Mouse (Mus musculus) heart, embryonic 13.5 days (tissue): ENCODE results near the gene Jag2. TPM values are rescaled to one million over a fixed set of nuclear protein-coding genes. Genes with fewer than 3 reads are reported as not detected.

ENCODE experiments used
- ATAC-seq: fragments of 200-750 bp; cut with Nextera tagmentation; 2 replicates; pipeline ENCODE4 v1.8.0; 2017; ENCODE audit warnings: moderate TSS enrichment; ENCODE audit not compliant: insufficient number of reproducible peaks, low FRiP score, low TSS enrichment; ENCODE audit errors: extremely low read depth
- H3K27ac ChIP-seq: fragments of 300-500 bp; sonication (generic); replicated peaks from 2 replicates; pipeline ENCODE4 v1.5.1; 2015; ENCODE audit warnings: moderate library complexity, mild to moderate bottlenecking, inconsistent platforms
- H3K27me3 ChIP-seq: fragments of 300-500 bp; sonication (generic); replicated peaks from 2 replicates; pipeline ENCODE4 v1.6.1; 2015; ENCODE audit warnings: mild to moderate bottlenecking, inconsistent platforms
- H3K36me3 ChIP-seq: fragments of 300-500 bp; sonication (generic); 2 replicates; pipeline ENCODE4 v1.6.1; 2015; ENCODE audit warnings: mild to moderate bottlenecking, inconsistent platforms
- H3K4me1 ChIP-seq: fragments of 300-500 bp; sonication (generic); 2 replicates; pipeline ENCODE4 v1.6.1; 2015; ENCODE audit warnings: inconsistent platforms
- H3K4me2 ChIP-seq: fragments of 300-500 bp; sonication (generic); 2 replicates; pipeline ENCODE4 v1.6.1; 2015; ENCODE audit warnings: inconsistent platforms, mild to moderate bottlenecking, moderate library complexity
- H3K4me3 ChIP-seq: fragments of 300-500 bp; sonication (generic); 2 replicates; pipeline ENCODE4 v1.5.1; 2015; ENCODE audit warnings: moderate library complexity, mild to moderate bottlenecking, inconsistent platforms
- H3K9ac ChIP-seq: fragments of 300-500 bp; sonication (generic); 2 replicates; pipeline ENCODE4 v1.6.1; 2015; ENCODE audit warnings: inconsistent platforms, mild to moderate bottlenecking, moderate library complexity
- H3K9me3 ChIP-seq: fragments of 300-500 bp; sonication (generic); 2 replicates; pipeline ENCODE4 v1.6.1; 2016; ENCODE audit warnings: inconsistent platforms
- WGBS: fragments of 180-500 bp; shearing (Covaris S2); methylation state at CpG from one replicate; pipeline ENCODE4 v1.1.7; 2015; ENCODE audit warnings: mixed read lengths; 5-methylcytosine and 5-hydroxymethylcytosine counted together
- polyA plus RNA-seq: library from polyadenylated mRNA; unstranded; fragments of >200 nt; fragmentation: Nextera tagmentation; extraction: Ambion mirVana; gene quantifications from 2 replicates; pipeline ENCODE4 v1.2.1, GENCODE M21; 2015

Gene Jag2
- polyA plus RNA-seq, 1 experiment from 2014 or later, result 2.5 TPM

DNA sequence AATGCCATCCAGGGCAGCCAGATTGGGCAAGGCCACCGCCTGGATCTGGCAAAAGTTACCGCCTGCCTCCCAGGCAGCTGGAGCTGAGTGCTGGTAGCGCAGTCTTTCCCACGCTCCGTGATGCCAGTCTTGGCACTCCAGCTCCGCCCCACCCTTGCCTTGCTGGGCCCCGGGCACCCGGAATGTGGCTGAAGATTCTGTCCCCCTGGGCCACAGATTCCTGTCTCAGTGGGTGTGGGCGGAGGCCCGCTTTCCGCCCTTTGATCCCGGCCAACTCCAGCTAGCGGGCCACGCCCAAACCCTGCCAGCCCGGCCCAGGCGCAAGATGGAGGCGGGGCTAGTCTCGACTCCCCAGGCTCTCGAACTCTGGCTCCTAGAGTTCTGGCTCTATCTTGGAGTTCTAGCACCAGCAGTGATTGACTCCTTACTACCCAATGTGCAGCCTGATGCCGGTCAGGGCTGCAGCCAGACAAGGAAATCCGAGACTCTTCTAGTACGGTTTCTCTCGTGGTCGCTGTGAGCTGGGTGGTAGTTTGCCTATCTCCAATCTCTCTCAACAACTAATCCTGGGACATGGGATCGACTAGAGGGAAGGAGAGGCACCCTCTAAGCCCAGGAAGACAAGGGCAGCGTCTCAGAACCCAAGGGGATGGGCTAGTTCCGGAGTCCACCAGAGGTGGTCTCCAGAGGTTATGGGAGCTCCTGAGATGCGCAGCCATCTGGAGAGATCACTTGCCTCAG is 53.1 kb downstream of the Jag2 start:
- no peak for ATAC-seq
- no peak overlapping the region for H3K9ac ChIP-seq
- WGBS, result 6% methylated on average over 28 of the region's 28 CpGs

DNA sequence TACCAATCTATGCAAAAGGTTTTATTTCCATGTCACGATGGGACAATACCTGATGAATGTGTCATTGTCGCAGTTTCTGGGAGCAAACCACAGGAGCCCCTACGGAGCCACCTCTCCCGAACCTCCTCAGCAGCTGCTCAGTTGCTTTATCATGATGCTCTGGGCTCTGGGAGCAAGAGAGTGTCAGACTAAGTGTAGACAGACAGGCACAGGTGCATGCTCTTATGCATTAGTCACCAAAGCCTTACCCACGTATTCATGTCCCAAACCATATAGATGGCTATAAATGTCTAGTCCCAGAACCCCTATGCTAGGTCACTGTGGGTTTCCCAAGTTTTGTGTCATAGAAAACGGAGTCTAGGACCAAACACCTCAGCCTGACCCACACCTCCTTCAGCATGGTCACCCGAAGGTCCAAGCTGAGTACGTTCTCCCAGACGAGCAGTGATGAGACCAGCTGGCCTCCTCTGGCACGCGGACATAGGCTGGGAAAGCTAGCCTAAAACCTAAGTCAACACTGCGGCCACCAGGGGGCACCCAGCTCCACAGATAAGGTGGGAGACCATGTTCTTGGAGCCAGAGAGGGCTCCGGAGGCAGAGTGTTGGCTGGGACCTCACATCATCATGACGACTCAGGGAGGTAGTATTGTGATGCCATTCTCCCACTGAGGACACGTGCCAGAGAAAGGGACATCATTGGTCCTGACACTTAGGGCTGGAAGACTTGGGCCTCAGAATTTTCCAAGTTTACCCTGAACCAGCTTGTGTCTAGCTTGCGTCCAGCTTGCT is 54.2 kb downstream of the Jag2 start:
- H3K9me3 ChIP-seq, result no peaks in the 10 kb centered on the region
- no peaks in the 10 kb centered on the region for H3K36me3 ChIP-seq
- peaks cover 39% of the 10 kb centered on the region for H3K4me1 ChIP-seq
- no peak overlapping the region for H3K4me2 ChIP-seq
- WGBS, result 18% methylated on average over 16 of the region's 16 CpGs
- no peak for ATAC-seq
- no peak overlapping the region for H3K27ac ChIP-seq
- no peak overlapping the region for H3K4me3 ChIP-seq
- peaks cover 99% of the 10 kb centered on the region for H3K27me3 ChIP-seq
- H3K9ac ChIP-seq, result no peak overlapping the region

More for the DNA sequence above, 53.1 kb downstream of the Jag2 start:
- Histone ChIP-seq H3K9me3 (no peaks in the 10 kb centered on the region), H3K36me3 (no peaks in the 10 kb centered on the region), H3K27me3 (peaks cover 98% of the 10 kb centered on the region), H3K4me2 (peak overlapping the region; percentile 82), H3K4me1 (peaks cover 36% of the 10 kb centered on the region), H3K27ac (no peak overlapping the region), H3K4me3 (peak overlapping the region; percentile 52)

DNA sequence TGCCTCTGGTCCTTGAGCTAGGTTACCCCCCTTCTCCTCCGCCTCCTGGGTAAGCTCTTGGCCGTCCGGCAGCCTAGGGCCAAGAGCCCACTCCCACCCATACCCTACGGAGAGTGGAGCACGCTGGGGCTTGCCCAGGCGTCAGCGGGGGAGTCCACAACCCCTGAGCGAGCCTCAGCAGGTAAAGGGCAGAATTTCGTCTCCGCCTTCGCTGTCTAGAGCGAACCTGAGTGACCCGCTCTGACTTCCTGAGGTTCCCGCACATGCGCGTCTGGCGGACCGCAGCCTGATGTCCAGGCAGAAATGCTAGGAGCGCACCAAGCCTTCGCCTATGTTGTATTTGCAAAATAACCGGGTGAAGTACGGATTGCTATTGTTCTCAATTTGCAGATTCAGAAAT is 55.4 kb downstream of the Jag2 start:
- Histone ChIP-seq H3K4me2 (peak overlapping the region; percentile 63), H3K36me3 (no peaks in the 10 kb centered on the region), H3K27me3 (peaks cover 93% of the 10 kb centered on the region), H3K27ac (no peak overlapping the region), H3K4me3 (peak overlapping the region; percentile 36), H3K9ac (peak overlapping the region; percentile 68), H3K4me1 (peaks cover 47% of the 10 kb centered on the region), H3K9me3 (no peaks in the 10 kb centered on the region)
- ATAC-seq, result no peak
- 12% methylated on average over 22 of the region's 22 CpGs for WGBS

- no peak for ATAC-seq
- H3K4me2 ChIP-seq, result peak overlapping the region; percentile 63
- H3K9ac ChIP-seq, result peak overlapping the region; percentile 68
- peaks cover 93% of the 10 kb centered on the region for H3K27me3 ChIP-seq
- 19% methylated on average over 18 of the region's 18 CpGs for WGBS
- no peak overlapping the region for H3K27ac ChIP-seq
- H3K9me3 ChIP-seq, result no peaks in the 10 kb centered on the region
- peaks cover 47% of the 10 kb centered on the region for H3K4me1 ChIP-seq
- peak overlapping the region; percentile 36 for H3K4me3 ChIP-seq
- H3K36me3 ChIP-seq, result no peaks in the 10 kb centered on the region
Observed at GRCm38 (mm10) chr12:112873452-112874190, 56.0 kb downstream of the Jag2 start.

DNA sequence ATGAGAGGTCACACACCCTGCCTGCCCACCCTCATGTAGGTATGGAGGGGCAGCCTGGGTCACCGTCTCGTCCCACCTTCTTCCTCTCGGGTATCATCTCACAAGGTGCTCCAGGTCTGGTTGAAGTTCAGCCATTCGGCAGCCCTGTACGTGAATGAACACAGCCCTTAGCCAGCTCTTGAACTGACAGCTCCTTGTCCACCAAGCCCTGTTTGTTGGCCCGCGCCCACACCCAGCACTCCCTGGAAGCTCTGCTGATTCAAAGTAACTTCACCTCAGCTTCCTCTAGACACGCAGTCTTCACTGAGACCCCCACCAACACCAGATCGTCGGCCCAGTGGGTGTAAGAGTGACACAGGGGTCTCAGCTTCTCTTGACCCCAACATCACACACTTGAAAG is 56.6 kb downstream of the Jag2 start:
- ATAC-seq, result no peak
- Histone ChIP-seq H3K27me3 (peaks cover 93% of the 10 kb centered on the region), H3K9ac (no peak overlapping the region), H3K27ac (no peak overlapping the region), H3K4me3 (no peak overlapping the region), H3K36me3 (no peaks in the 10 kb centered on the region), H3K4me2 (no peak overlapping the region), H3K4me1 (peaks cover 45% of the 10 kb centered on the region), H3K9me3 (no peaks in the 10 kb centered on the region)
- 81% methylated on average over 10 of the region's 10 CpGs for WGBS

GRCm38 (mm10) chr12:112871272-112871671 is 58.3 kb downstream of the Jag2 start:
- no peaks in the 10 kb centered on the region for H3K9me3 ChIP-seq
- H3K4me3 ChIP-seq, result no peak overlapping the region
- no peak for ATAC-seq
- peaks cover 35% of the 10 kb centered on the region for H3K4me1 ChIP-seq
- H3K36me3 ChIP-seq, result no peaks in the 10 kb centered on the region
- H3K27me3 ChIP-seq, result peaks cover 78% of the 10 kb centered on the region
- H3K27ac ChIP-seq, result no peak overlapping the region
- H3K9ac ChIP-seq, result no peak overlapping the region
- 84% methylated on average over 2 of the region's 2 CpGs for WGBS
- H3K4me2 ChIP-seq, result no peak overlapping the region

GRCm38 (mm10) chr12:112870775-112871174 is 58.8 kb downstream of the Jag2 start:
- no peak overlapping the region for H3K9ac ChIP-seq
- H3K27ac ChIP-seq, result no peak overlapping the region
- H3K4me3 ChIP-seq, result no peak overlapping the region
- ATAC-seq, result no peak
- H3K36me3 ChIP-seq, result no peaks in the 10 kb centered on the region
- H3K9me3 ChIP-seq, result no peaks in the 10 kb centered on the region
- peaks cover 31% of the 10 kb centered on the region for H3K4me1 ChIP-seq
- 44% methylated on average over 13 of the region's 13 CpGs for WGBS
- H3K27me3 ChIP-seq, result peaks cover 78% of the 10 kb centered on the region
- H3K4me2 ChIP-seq, result no peak overlapping the region

GRCm38 (mm10) chr12:112869783-112870204 is 59.8 kb downstream of the Jag2 start:
- Histone ChIP-seq H3K4me3 (no peak overlapping the region; the same call in 1 of the 2 replicates), H3K36me3 (no peaks in the 10 kb centered on the region), H3K27me3 (peaks cover 70% of the 10 kb centered on the region), H3K4me2 (peak overlapping the region; percentile 49), H3K27ac (no peak overlapping the region), H3K9ac (peak overlapping the region; percentile 11; the same call in 1 of the 2 replicates), H3K9me3 (no peaks in the 10 kb centered on the region), H3K4me1 (peaks cover 30% of the 10 kb centered on the region)
- WGBS, result 4% methylated on average over 16 of the region's 16 CpGs
- ATAC-seq, result no peak

- no peak within 1 kb of the TSS for H3K27ac ChIP-seq
- H3K36me3 ChIP-seq, result no peaks in the 10 kb centered on the region
- H3K9me3 ChIP-seq, result no peaks in the 10 kb centered on the region
- peaks cover 19% of the 10 kb centered on the region for H3K4me1 ChIP-seq
- no peak for ATAC-seq
- H3K4me3 ChIP-seq, result no peak within 1 kb of the TSS
- no peak within 1 kb of the TSS for H3K4me2 ChIP-seq
- WGBS, result 60% methylated on average over 13 of the region's 13 CpGs
- H3K9ac ChIP-seq, result no peak within 1 kb of the TSS
- peaks cover 57% of the 10 kb centered on the region for H3K27me3 ChIP-seq
Observed at GRCm38 (mm10) chr12:112868178-112869087, 61.1 kb downstream of the Jag2 start, which contains the start of gene Gpr132. Gene Gpr132, minus strand, starts transcription at chr12:112868228.

DNA sequence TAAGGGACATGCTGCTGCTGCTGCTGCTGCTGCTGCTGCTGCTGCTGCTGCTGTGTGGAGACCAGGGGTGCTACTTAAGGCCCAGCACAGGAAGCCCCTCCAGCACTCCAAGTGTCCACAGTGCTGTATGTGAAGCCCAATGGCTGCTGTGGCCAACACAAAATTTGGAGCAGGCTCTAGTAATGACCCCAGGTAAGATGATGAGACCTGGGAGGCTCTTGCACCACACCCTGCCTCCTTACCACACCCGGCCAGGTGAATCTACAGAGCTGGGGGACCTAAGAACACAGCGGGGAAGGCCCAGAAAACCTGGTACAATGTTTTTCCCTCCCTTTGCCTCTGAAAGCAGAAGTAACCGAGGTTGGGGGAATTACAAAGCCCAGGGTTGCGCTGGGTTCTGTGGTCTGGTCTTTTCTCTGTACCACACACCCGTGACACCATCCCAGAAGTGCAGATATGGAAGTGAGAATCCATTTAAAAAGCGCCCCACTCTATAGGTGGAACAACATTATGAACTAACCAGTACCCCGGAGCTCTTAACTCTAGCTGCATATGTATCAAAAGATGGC is 62.4 kb downstream of the Jag2 start:
- Histone ChIP-seq H3K27ac (no peak overlapping the region), H3K4me3 (no peak overlapping the region), H3K36me3 (no peaks in the 10 kb centered on the region), H3K4me2 (no peak overlapping the region), H3K4me1 (peaks cover 18% of the 10 kb centered on the region), H3K9ac (no peak overlapping the region), H3K9me3 (no peaks in the 10 kb centered on the region), H3K27me3 (peaks cover 45% of the 10 kb centered on the region)
- 83% methylated on average over 7 of the region's 7 CpGs for WGBS
- no peak for ATAC-seq
